Mouse (Mus musculus): Measurements from ENCODE around the gene Fam229a. TPM values are rescaled to one million over a fixed set of nuclear protein-coding genes. Genes with fewer than 3 reads are reported as not detected.

Fam229a gene
- polyA plus RNA-seq, 1 experiment from 2014 or later: not detected

Other genes starting within 250 kb of the Fam229a start
- 8.3 and 9.1 TPM in 2 replicates for gene C77080, start 229.8 kb upstream of the Fam229a start, polyA plus RNA-seq (2015; fragmentation: Nextera tagmentation; extraction: Ambion mirVana)
- gene Sync, start 203.6 kb upstream of the Fam229a start, polyA plus RNA-seq (2015; fragmentation: Nextera tagmentation; extraction: Ambion mirVana): 1.1 and 1.6 TPM in 2 replicates
- 430 and 490 TPM in 2 replicates for gene Rbbp4, start 155.8 kb upstream of the Fam229a start, polyA plus RNA-seq (2015; fragmentation: Nextera tagmentation; extraction: Ambion mirVana)
- gene Zbtb8os, start 155.5 kb upstream of the Fam229a start, polyA plus RNA-seq (2015; fragmentation: Nextera tagmentation; extraction: Ambion mirVana): 46.9 and 47.5 TPM in 2 replicates
- 15.7 and 18.0 TPM in 2 replicates for gene Zbtb8a, start 113.1 kb upstream of the Fam229a start, polyA plus RNA-seq (2015; fragmentation: Nextera tagmentation; extraction: Ambion mirVana)
- 4.1 and 4.9 TPM in 2 replicates for gene Zbtb8b, start 50.3 kb upstream of the Fam229a start, polyA plus RNA-seq (2015; fragmentation: Nextera tagmentation; extraction: Ambion mirVana)
- gene Bsdc1, start 29.6 kb upstream of the Fam229a start, polyA plus RNA-seq (2015; fragmentation: Nextera tagmentation; extraction: Ambion mirVana): 26.4 and 28.8 TPM in 2 replicates
- gene Tssk3, start 168 bp upstream of the Fam229a start, polyA plus RNA-seq (2015; fragmentation: Nextera tagmentation; extraction: Ambion mirVana): not detected in 2 replicates
- gene Marcksl1, start 22.4 kb downstream of the Fam229a start, polyA plus RNA-seq (2015; fragmentation: Nextera tagmentation; extraction: Ambion mirVana): 881 and 886 TPM in 2 replicates
- 264 and 274 TPM in 2 replicates for gene Hdac1, start 51.5 kb downstream of the Fam229a start, polyA plus RNA-seq (2015; fragmentation: Nextera tagmentation; extraction: Ambion mirVana)
- 11.3 and 11.4 TPM in 2 replicates for gene Lck, start 82.5 kb downstream of the Fam229a start, polyA plus RNA-seq (2015; fragmentation: Nextera tagmentation; extraction: Ambion mirVana)
- gene Fam167b, start 87.4 kb downstream of the Fam229a start, polyA plus RNA-seq (2015; fragmentation: Nextera tagmentation; extraction: Ambion mirVana): 27.8 and 29.1 TPM in 2 replicates
- gene Eif3i, start 109.5 kb downstream of the Fam229a start, polyA plus RNA-seq (2015; fragmentation: Nextera tagmentation; extraction: Ambion mirVana): 287 and 288 TPM in 2 replicates
- gene Tmem234, start 109.5 kb downstream of the Fam229a start, polyA plus RNA-seq (2015; fragmentation: Nextera tagmentation; extraction: Ambion mirVana): 209 and 215 TPM in 2 replicates
- 2.1 and 2.4 TPM in 2 replicates for gene Dcdc2b, start 123.1 kb downstream of the Fam229a start, polyA plus RNA-seq (2015; fragmentation: Nextera tagmentation; extraction: Ambion mirVana)
- 29.4 TPM in 2 replicates for gene Iqcc, start 127.9 kb downstream of the Fam229a start, polyA plus RNA-seq (2015; fragmentation: Nextera tagmentation; extraction: Ambion mirVana)
- 52.4 and 65.7 TPM in 2 replicates for gene Ccdc28b, start 132.8 kb downstream of the Fam229a start, polyA plus RNA-seq (2015; fragmentation: Nextera tagmentation; extraction: Ambion mirVana)
- 82.1 and 84.4 TPM in 2 replicates for gene Txlna, start 149.9 kb downstream of the Fam229a start, polyA plus RNA-seq (2015; fragmentation: Nextera tagmentation; extraction: Ambion mirVana)
- gene Kpna6, start 181.6 kb downstream of the Fam229a start, polyA plus RNA-seq (2015; fragmentation: Nextera tagmentation; extraction: Ambion mirVana): 18.6 and 18.7 TPM in 2 replicates
- 20.2 and 21.6 TPM in 2 replicates for gene Tmem39b, start 205.6 kb downstream of the Fam229a start, polyA plus RNA-seq (2015; fragmentation: Nextera tagmentation; extraction: Ambion mirVana)